Mouse (Mus musculus) cortical plate, adult 2 months (tissue): ENCODE results near the gene AY761185.

Experiments used
- CTCF ChIP-seq: fragments of 200-500 bp; IDR thresholded peaks from 2 replicates; pipeline ENCODE4 v1.5.1; 2011; ENCODE audit warnings: mild to moderate bottlenecking, control low read depth, low read length; ENCODE audit not compliant: insufficient read depth; ENCODE audit errors: extremely low read depth
- POLR2A ChIP-seq: fragments of 200-500 bp; IDR thresholded peaks from 2 replicates; pipeline ENCODE4 v1.6.1; 2011; ENCODE audit warnings: mild to moderate bottlenecking, low read length, control low read depth; ENCODE audit not compliant: insufficient read depth; ENCODE audit errors: extremely low read depth

DNA sequence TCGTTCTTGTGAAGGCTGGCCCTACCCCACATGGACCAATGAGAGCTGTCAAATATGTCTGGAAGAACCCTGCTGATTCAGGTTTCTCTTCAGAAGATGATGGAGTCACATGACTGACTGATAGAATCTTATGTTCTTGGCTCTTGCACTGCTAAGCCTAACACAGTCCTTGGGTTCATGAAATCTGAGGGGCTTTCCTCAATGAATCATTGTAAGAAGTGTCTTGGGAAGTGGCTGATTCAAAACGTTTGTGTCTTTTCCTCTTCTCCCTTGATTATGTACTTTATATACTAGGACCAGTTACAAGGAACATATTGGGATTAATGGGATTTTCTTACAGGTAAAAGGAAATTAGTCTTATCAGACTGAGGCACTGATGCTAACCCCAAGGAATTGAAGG lies 42.0 kb downstream of the AY761185 start, which contains the start of gene Gm15056:
- TF ChIP-seq CTCF (no peak), POLR2A (no peak)
